Mouse (Mus musculus): ENCODE data around the gene Dgkq. TPM values are rescaled to one million over a fixed set of nuclear protein-coding genes. Genes with fewer than 3 reads are reported as not detected.

Gene Dgkq
- polyA plus RNA-seq, 1 experiment from 2014 or later: 13.7 TPM

- no peaks in the 10 kb centered on the region for H3K27me3 ChIP-seq
- no peak overlapping the region for H3K4me3 ChIP-seq
- ATAC-seq: no peak
- 85% methylated on average over 6 of the region's 6 CpGs for WGBS
- 0 out of 2 replicates have a peak, but pooled peaks cover under 1% of the 10 kb centered on the region for H3K36me3 ChIP-seq (ENCODE audit: poor library complexity, severe bottlenecking)
- H3K9ac ChIP-seq: no peak overlapping the region
- H3K4me1 ChIP-seq: peaks cover 15% of the 10 kb centered on the region
- H3K9me3 ChIP-seq (replicated peaks): no peaks in the 10 kb centered on the region
- no peak overlapping the region for H3K4me2 ChIP-seq
- 0 out of 2 replicates have a peak overlapping the region, but pooled peaks have one; percentile 15 for H3K27ac ChIP-seq
These were observed 8.9 kb upstream of the Dgkq start for GRCm38 (mm10) chr5:108678296-108678854.

GRCm38 (mm10) chr5:108677605-108678295, 8.3 kb upstream of the Dgkq start:
- Histone ChIP-seq H3K36me3 (ENCODE audit: poor library complexity, severe bottlenecking) (peaks cover 7% of the 10 kb centered on the region), H3K27me3 (no peaks in the 10 kb centered on the region), H3K4me3 (peak overlapping the region; percentile 35), H3K9me3 (replicated peaks) (no peaks in the 10 kb centered on the region), H3K4me2 (peak overlapping the region; percentile 60), H3K27ac (peak overlapping the region; percentile 91), H3K9ac (peak overlapping the region; percentile 57), H3K4me1 (peaks cover 15% of the 10 kb centered on the region)
- 3% methylated on average over 25 of the region's 25 CpGs for WGBS
- peak; percentile 94 for ATAC-seq

- Histone ChIP-seq H3K4me3 (peak overlapping the region; percentile 35), H3K9me3 (replicated peaks) (no peaks in the 10 kb centered on the region), H3K9ac (peak overlapping the region; percentile 57), H3K36me3 (ENCODE audit: poor library complexity, severe bottlenecking) (peaks cover 15% of the 10 kb centered on the region), H3K27me3 (no peaks in the 10 kb centered on the region), H3K27ac (peak overlapping the region; percentile 91), H3K4me2 (peak overlapping the region; percentile 60), H3K4me1 (peaks cover 15% of the 10 kb centered on the region)
- peak; percentile 62 for ATAC-seq
- WGBS: 13% methylated on average over 5 of the region's 5 CpGs
These were observed 7.5 kb upstream of the Dgkq start for GRCm38 (mm10) chr5:108676772-108677498.

DNA sequence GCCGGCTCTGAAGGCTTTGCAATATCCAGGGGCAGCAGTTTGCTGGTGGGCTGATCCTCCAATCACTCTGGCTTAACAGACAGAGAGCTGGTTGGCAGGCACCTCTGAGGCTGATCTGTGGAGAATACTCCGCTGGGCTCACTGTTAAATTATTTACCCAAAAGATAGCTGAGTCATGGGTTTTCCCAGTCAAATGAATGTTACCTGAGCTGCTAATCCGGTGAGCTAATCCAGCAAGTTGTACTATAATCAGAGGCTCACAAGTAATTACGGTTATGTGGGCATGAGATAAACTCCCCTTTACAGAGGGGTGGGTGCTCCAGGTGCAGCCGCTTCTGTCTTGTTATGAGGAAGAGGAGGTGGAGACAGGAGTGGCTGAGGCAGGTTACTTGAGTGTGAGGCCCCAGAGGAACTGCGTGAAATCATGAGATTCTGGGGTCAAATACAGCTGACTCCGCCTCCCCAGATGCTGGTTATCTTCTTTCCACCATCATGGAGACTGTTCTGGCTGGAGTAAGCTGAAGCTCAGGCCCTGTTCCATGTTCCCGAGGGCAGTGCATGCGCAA, 5.9 kb upstream of the Dgkq start, which contains the start of gene Slc26a1:
Gene Slc26a1, minus strand, starts transcription at position 319 of the 566 bp plus-strand sequence.
- no peak for ATAC-seq
- H3K27ac ChIP-seq: no peak within 1 kb of the TSS
- no peak within 1 kb of the TSS for H3K4me2 ChIP-seq
- no peak within 1 kb of the TSS for H3K4me3 ChIP-seq
- H3K4me1 ChIP-seq: peaks cover 15% of the 10 kb centered on the region
- H3K27me3 ChIP-seq: no peaks in the 10 kb centered on the region
- H3K9ac ChIP-seq: no peak within 1 kb of the TSS
- no peaks in the 10 kb centered on the region for H3K9me3 ChIP-seq (replicated peaks)
- peaks cover 21% of the 10 kb centered on the region for H3K36me3 ChIP-seq (ENCODE audit: poor library complexity, severe bottlenecking)
- 78% methylated on average over 9 of the region's 9 CpGs for WGBS

- Histone ChIP-seq H3K27ac (no peak overlapping the region), H3K27me3 (no peaks in the 10 kb centered on the region), H3K36me3 (ENCODE audit: poor library complexity, severe bottlenecking) (peaks cover 21% of the 10 kb centered on the region), H3K9me3 (replicated peaks) (no peaks in the 10 kb centered on the region), H3K9ac (no peak overlapping the region), H3K4me3 (no peak overlapping the region), H3K4me2 (no peak overlapping the region), H3K4me1 (peaks cover 22% of the 10 kb centered on the region)
- no peak for ATAC-seq
- WGBS: 90% methylated on average over 2 of the region's 2 CpGs
These were observed 5.2 kb upstream of the Dgkq start for GRCm38 (mm10) chr5:108674624-108675023.

- Histone ChIP-seq H3K27me3 (no peaks in the 10 kb centered on the region), H3K9ac (no peak overlapping the region), H3K9me3 (replicated peaks) (no peaks in the 10 kb centered on the region), H3K4me3 (no peak overlapping the region), H3K36me3 (ENCODE audit: poor library complexity, severe bottlenecking) (peaks cover 21% of the 10 kb centered on the region), H3K4me1 (peaks cover 20% of the 10 kb centered on the region), H3K4me2 (no peak overlapping the region), H3K27ac (no peak overlapping the region)
- 94% methylated on average over 12 of the region's 12 CpGs for WGBS
- ATAC-seq: no peak
These were observed 2.3 kb upstream of the Dgkq start for GRCm38 (mm10) chr5:108671757-108672156.

DNA sequence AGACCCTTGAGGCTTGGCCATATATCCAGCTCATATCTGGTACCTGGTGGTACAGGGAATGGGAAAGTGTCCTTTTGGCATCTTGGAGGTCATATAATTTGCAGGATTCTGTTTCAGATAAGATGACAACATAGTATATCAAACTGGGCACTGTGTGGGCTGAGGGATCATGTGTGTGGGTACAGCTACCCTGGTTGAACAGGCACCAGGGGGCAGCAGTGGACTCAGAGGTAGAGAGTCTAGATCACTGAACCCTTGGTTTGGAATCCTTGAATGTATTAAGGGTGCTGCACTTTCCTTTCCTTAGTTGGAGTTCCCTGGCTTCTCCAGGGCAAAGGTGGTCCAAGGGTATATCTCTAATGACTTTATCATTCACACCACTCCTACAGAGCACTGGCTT, 1.3 kb upstream of the Dgkq start:
- Histone ChIP-seq H3K9ac (no peak overlapping the region), H3K9me3 (replicated peaks) (no peaks in the 10 kb centered on the region), H3K4me3 (no peak overlapping the region), H3K4me2 (no peak overlapping the region), H3K36me3 (ENCODE audit: poor library complexity, severe bottlenecking) (peaks cover 21% of the 10 kb centered on the region), H3K27ac (no peak overlapping the region), H3K27me3 (no peaks in the 10 kb centered on the region), H3K4me1 (peaks cover 17% of the 10 kb centered on the region)
- no peak for ATAC-seq

DNA sequence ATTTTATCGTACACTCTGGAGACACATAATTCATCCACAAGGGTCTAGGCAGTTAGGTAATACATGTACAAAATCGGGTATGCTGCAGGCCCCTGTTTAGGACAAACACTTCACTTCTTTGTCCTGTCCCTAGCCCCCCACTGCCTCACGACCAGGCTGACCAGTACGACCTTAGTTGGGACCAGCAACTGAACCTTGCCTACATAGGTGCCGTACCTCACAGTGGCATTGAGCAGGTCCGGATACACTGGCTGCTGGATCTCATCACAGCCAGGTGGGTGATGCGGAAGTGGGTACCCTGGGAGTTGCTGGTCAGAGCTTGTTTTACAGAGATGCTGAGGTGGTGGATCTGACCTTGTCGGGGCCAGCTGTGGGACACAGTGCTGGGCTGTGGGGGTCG, 514 bp upstream of the Dgkq start:
- peaks cover 3% of the 10 kb centered on the region; the same call in 1 of the 2 replicates for H3K27me3 ChIP-seq
- H3K27ac ChIP-seq: no peak overlapping the region
- H3K4me1 ChIP-seq: peaks cover 17% of the 10 kb centered on the region
- no peaks in the 10 kb centered on the region for H3K9me3 ChIP-seq (replicated peaks)
- peak overlapping the region; percentile 61 for H3K4me2 ChIP-seq
- H3K36me3 ChIP-seq (ENCODE audit: poor library complexity, severe bottlenecking): peaks cover 21% of the 10 kb centered on the region
- WGBS: 78% methylated on average over 9 of the region's 9 CpGs
- peak; percentile 5; the same call in 1 of the 2 replicates for ATAC-seq
- H3K4me3 ChIP-seq: peak overlapping the region; percentile 53
- peak overlapping the region; percentile 69; the same call in 1 of the 2 replicates for H3K9ac ChIP-seq

GRCm38 (mm10) chr5:108668387-108668932, 1.0 kb downstream of the Dgkq start:
- Histone ChIP-seq H3K27ac (peak overlapping the region; percentile 80; the same call in 1 of the 2 replicates), H3K9ac (peak overlapping the region; percentile 69), H3K27me3 (peaks cover 9% of the 10 kb centered on the region; the same call in 1 of the 2 replicates), H3K4me2 (peak overlapping the region; percentile 61), H3K4me1 (peaks cover 17% of the 10 kb centered on the region), H3K36me3 (ENCODE audit: poor library complexity, severe bottlenecking) (peaks cover 21% of the 10 kb centered on the region), H3K9me3 (replicated peaks) (no peaks in the 10 kb centered on the region), H3K4me3 (peak overlapping the region; percentile 53)
- ATAC-seq: no peak
- WGBS: 10% methylated on average over 3 of the region's 3 CpGs

DNA sequence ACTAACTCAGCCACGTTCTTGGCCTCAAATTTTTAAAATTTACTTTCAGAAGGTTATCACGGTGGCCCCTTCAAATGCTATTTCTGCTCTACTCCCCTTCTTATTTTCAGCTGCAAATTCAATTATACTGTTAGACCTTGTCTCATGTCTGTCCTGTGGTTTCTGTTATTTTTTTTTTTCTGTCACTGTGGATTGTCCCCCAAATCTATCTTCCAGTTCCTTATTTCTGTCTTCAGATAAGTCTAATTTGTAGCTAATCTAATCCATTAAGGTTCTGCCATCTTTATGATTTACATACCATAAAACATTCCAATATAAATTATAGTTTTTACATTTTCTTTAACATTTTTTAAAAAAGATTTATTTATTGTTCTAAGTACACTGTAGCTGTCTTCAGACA, 2.1 kb downstream of the Dgkq start:
- Histone ChIP-seq H3K27me3 (peaks cover 12% of the 10 kb centered on the region; the same call in 1 of the 2 replicates), H3K27ac (no peak overlapping the region), H3K36me3 (ENCODE audit: poor library complexity, severe bottlenecking) (peaks cover 11% of the 10 kb centered on the region), H3K9me3 (replicated peaks) (no peaks in the 10 kb centered on the region), H3K9ac (no peak overlapping the region), H3K4me3 (no peak overlapping the region), H3K4me2 (no peak overlapping the region), H3K4me1 (peaks cover 17% of the 10 kb centered on the region)
- no peak for ATAC-seq
- WGBS: 89% methylated on average over 2 of the region's 2 CpGs

- H3K27me3 ChIP-seq: peaks cover 12% of the 10 kb centered on the region; the same call in 1 of the 2 replicates
- WGBS: 36% methylated on average over 3 of the region's 3 CpGs
- no peaks in the 10 kb centered on the region for H3K36me3 ChIP-seq (ENCODE audit: poor library complexity, severe bottlenecking)
- ATAC-seq: no peak
- no peak overlapping the region for H3K4me2 ChIP-seq
- H3K4me3 ChIP-seq: no peak overlapping the region
- H3K27ac ChIP-seq: no peak overlapping the region
- H3K9ac ChIP-seq: no peak overlapping the region
- H3K9me3 ChIP-seq (replicated peaks): no peaks in the 10 kb centered on the region
- peaks cover 17% of the 10 kb centered on the region for H3K4me1 ChIP-seq
These were observed 4.4 kb downstream of the Dgkq start for GRCm38 (mm10) chr5:108665066-108665465.
